Mouse (Mus musculus): ENCODE data around the gene Stat3. TPM values are rescaled to one million over a fixed set of nuclear protein-coding genes. Genes with fewer than 3 reads are reported as not detected.

The Stat3 gene
- polyA plus RNA-seq, 1 experiment from 2014 or later = 25.6 TPM

DNA sequence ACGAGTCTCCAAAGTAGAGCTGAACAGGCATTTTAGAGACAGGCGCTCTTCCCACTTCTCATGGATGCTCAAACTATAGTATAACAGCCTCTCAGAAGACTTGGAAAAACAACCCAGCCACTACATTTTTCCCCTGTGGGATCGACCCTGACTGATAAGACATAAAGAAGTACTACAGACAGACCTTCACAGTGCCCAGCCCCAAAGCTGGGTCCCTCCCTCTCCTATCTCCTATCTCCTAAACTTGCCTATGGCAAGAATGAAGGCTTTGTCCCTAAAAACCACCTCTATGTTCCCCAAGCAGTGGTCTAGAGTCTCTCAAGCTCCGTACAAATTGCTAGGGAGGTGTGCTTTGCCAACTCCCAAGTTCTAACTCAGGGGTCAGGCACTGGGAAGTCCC lies 32.5 kb downstream of the Stat3 start:
- H3K27me3 ChIP-seq (ENCODE audit: control insufficient read depth, insufficient read depth, low read length) = no peaks in the 10 kb centered on the region
- no peak overlapping the region for H3K4me3 ChIP-seq (ENCODE audit: low read depth, low read length)
- H3K4me1 ChIP-seq (replicated peaks; ENCODE audit: control insufficient read depth, insufficient read depth, low read length) = no peaks in the 10 kb centered on the region
- H3K27ac ChIP-seq (ENCODE audit: low read depth, low read length) = no peak overlapping the region
- H3K9me3 ChIP-seq (ENCODE audit: control insufficient read depth, low read length) = no peaks in the 10 kb centered on the region
- DNase-seq (ENCODE audit: low spot score) (no peak), ATAC-seq (ENCODE audit: low FRiP score) (no peak)
- WGBS = 89% methylated on average over 4 of the region's 4 CpGs
- H3K4me2 ChIP-seq (replicated peaks; ENCODE audit: low read depth, low read length) = no peak overlapping the region
- peaks cover 3% of the 10 kb centered on the region; the same call in 1 of the 2 replicates for H3K36me3 ChIP-seq (ENCODE audit: control insufficient read depth, insufficient read depth, low read length)
- no peak overlapping the region for H3K9ac ChIP-seq (ENCODE audit: low read depth, low read length)

DNA sequence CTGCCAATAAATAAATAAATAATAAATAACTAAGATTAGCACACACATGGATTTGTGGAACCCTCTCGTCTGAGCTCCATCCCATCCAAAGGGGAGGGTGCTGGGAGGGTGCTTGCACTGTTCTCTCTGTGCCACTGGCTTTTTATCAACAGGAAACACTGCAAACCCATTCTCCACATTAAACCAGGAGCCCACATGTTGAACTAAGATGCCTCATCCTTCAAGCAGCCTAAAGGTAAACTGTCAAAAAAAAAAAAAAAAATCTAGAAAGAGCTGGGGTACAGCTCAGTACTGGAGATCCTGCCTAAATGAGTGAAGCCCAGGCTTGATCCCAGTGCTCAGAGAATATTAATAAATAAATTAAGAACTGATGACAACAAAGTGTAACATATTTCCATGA lies 33.4 kb downstream of the Stat3 start:
- ATAC-seq (ENCODE audit: low FRiP score) (no peak), DNase-seq (ENCODE audit: low spot score) (no peak)
- Histone ChIP-seq H3K9me3 (ENCODE audit: control insufficient read depth, low read length) (no peaks in the 10 kb centered on the region), H3K4me3 (ENCODE audit: low read depth, low read length) (no peak overlapping the region), H3K36me3 (ENCODE audit: control insufficient read depth, insufficient read depth, low read length) (peaks cover 5% of the 10 kb centered on the region; the same call in 1 of the 2 replicates), H3K4me2 (replicated peaks; ENCODE audit: low read depth, low read length) (no peak overlapping the region), H3K4me1 (replicated peaks; ENCODE audit: control insufficient read depth, insufficient read depth, low read length) (no peaks in the 10 kb centered on the region), H3K9ac (ENCODE audit: low read depth, low read length) (no peak overlapping the region), H3K27me3 (ENCODE audit: control insufficient read depth, insufficient read depth, low read length) (no peaks in the 10 kb centered on the region), H3K27ac (ENCODE audit: low read depth, low read length) (no peak overlapping the region)
- WGBS = 96% methylated on average over 1 of the region's 1 CpGs

DNA sequence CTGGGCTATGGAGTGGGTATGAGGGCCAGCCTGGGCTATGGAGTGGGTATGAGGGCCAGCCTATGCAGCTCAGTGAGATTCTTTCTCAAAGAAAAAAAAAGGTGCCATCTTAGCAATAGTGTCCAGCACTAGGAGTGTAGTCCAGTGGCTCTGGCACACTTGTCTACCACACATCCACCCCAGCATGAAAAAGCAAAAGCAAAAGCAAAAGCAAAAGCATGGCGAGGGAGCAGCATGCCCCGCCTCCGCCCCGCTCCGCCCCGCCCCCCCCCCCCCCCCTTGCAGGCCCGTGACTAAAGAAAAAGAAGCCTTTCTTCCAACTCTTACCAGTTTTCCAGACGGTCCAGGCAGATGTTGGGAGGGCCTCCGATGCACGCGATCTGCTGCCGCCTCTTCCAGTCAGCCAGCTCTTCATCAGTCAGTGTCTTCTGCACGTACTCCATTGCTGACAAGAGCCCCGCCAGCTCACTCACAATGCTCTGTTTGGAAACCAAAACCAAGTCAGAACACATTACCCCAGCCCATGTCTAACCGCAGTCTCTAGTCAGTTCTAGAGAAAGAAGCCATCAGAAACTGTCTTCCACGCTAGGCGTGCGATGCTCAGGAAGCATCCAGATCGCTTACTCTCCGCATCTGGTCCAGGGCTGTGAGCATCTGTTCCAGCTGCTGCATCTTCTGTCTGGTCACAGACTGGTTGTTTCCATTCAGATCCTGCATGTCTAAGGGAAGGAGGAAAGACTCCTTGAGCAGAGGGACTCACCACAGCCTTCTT lies 34.6 kb downstream of the Stat3 start:
- peaks cover 5% of the 10 kb centered on the region; the same call in 1 of the 2 replicates for H3K36me3 ChIP-seq (ENCODE audit: control insufficient read depth, insufficient read depth, low read length)
- H3K4me1 ChIP-seq (replicated peaks; ENCODE audit: control insufficient read depth, insufficient read depth, low read length) = no peaks in the 10 kb centered on the region
- no peak overlapping the region for H3K9ac ChIP-seq (ENCODE audit: low read depth, low read length)
- H3K27ac ChIP-seq (ENCODE audit: low read depth, low read length) = no peak overlapping the region
- H3K4me3 ChIP-seq (ENCODE audit: low read depth, low read length) = no peak overlapping the region
- ATAC-seq (ENCODE audit: low FRiP score) (no peak), DNase-seq (ENCODE audit: low spot score) (no peak)
- WGBS = 78% methylated on average over 15 of the region's 20 CpGs
- no peak overlapping the region for H3K4me2 ChIP-seq (replicated peaks; ENCODE audit: low read depth, low read length)
- no peaks in the 10 kb centered on the region for H3K9me3 ChIP-seq (ENCODE audit: control insufficient read depth, low read length)
- no peaks in the 10 kb centered on the region for H3K27me3 ChIP-seq (ENCODE audit: control insufficient read depth, insufficient read depth, low read length)

DNA sequence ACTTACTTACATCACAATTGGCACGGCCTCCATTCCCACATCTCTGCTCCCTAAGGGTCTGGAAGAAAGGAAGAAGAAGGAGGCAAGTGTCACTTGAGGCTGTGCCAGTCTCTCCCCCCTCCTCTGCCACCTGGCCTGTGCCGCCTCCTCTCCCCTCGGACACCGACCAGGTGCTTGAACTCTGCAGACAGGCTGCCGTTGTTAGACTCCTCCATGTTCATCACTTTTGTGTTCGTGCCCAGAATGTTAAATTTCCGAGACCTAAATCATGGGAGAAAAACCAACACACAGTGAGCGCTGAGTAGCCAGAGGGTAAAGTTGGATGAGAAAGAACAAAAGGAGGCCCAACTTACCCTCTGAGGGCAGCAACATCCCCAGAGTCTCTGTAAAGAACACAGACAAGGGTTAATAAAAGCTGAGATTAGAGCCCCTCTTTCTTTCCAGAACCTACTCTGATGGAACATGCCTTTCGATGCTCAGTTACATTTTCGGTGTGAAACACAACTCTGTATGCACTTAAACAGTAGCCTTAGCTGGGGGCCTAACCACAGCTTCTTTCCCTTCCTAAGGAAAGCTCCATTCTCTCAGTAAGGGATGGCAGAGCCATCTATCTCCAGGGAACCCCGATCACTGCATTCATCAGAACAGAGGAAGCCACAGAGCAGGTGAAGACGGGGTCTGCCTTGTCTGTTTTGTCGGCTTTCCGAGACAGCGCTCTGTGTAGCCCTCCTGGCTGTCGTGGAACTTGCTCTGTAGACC lies 40.7 kb downstream of the Stat3 start:
- Histone ChIP-seq H3K9ac (ENCODE audit: low read depth, low read length) (no peak overlapping the region), H3K9me3 (ENCODE audit: control insufficient read depth, low read length) (no peaks in the 10 kb centered on the region), H3K27ac (ENCODE audit: low read depth, low read length) (no peak overlapping the region), H3K27me3 (ENCODE audit: control insufficient read depth, insufficient read depth, low read length) (no peaks in the 10 kb centered on the region), H3K4me2 (replicated peaks; ENCODE audit: low read depth, low read length) (no peak overlapping the region), H3K36me3 (ENCODE audit: control insufficient read depth, insufficient read depth, low read length) (peaks cover 5% of the 10 kb centered on the region; the same call in 1 of the 2 replicates), H3K4me1 (replicated peaks; ENCODE audit: control insufficient read depth, insufficient read depth, low read length) (no peaks in the 10 kb centered on the region; the same call in 1 of the 2 replicates), H3K4me3 (ENCODE audit: low read depth, low read length) (no peak overlapping the region)
- DNase-seq (ENCODE audit: low spot score) (peak; percentile 19), ATAC-seq (ENCODE audit: low FRiP score) (no peak)
- WGBS = 68% methylated on average over 16 of the region's 16 CpGs

DNA sequence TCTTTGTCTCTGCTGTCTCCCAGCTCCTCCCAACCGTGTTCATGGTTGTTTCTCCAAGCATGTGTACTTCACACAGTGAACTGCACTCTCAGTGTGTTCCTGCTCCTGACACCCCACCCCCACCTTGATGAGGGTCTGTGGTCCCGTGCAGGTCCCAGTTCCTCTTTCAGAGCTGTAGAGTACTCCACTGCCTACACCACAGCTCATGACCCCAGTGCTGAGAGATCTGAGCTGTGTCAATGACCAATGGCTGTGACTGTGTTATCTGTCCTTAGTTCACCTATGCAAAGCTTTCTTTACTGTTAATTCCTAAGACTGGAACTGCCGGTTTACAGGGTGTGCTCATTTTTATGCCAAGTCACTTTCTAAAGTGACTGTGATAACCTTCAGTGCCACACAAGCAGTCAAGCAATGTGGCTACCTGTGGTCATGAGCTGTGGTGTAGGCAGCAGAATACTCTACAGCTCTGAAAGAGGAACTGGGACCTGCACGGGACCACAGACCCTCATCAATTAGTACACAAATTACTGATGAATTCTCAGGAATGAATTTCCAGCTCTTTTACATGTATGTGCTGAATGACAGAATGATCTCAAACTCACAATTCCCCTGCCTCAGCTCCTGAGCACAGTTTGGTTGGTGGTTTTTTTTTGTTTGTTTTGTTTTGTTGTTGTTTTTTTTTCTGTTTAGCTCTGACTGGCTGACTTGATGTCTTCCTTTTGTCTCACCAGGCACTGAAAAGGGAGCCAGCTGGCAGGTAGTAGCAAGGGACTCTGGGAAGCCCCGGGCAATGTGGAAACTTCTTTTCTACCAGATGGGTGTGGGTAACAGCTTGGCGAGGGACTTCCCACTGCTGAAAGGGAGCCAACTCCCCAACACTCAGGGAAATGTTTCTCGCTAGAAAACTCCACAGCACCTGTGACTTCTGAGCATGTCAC lies 41.8 kb downstream of the Stat3 start:
- DNase-seq (ENCODE audit: low spot score) = no peak
- Histone ChIP-seq H3K36me3 (ENCODE audit: control insufficient read depth, insufficient read depth, low read length) (peaks cover 3% of the 10 kb centered on the region; the same call in 1 of the 2 replicates), H3K27ac (ENCODE audit: low read depth, low read length) (no peak overlapping the region), H3K9ac (ENCODE audit: low read depth, low read length) (no peak overlapping the region), H3K4me2 (replicated peaks; ENCODE audit: low read depth, low read length) (no peak overlapping the region), H3K4me3 (ENCODE audit: low read depth, low read length) (no peak overlapping the region), H3K27me3 (ENCODE audit: control insufficient read depth, insufficient read depth, low read length) (no peaks in the 10 kb centered on the region), H3K4me1 (replicated peaks; ENCODE audit: control insufficient read depth, insufficient read depth, low read length) (no peaks in the 10 kb centered on the region; the same call in 1 of the 2 replicates), H3K9me3 (ENCODE audit: control insufficient read depth, low read length) (no peaks in the 10 kb centered on the region)
- 77% methylated on average over 7 of the region's 7 CpGs for WGBS
- ATAC-seq (ENCODE audit: low FRiP score) = no peak

DNA sequence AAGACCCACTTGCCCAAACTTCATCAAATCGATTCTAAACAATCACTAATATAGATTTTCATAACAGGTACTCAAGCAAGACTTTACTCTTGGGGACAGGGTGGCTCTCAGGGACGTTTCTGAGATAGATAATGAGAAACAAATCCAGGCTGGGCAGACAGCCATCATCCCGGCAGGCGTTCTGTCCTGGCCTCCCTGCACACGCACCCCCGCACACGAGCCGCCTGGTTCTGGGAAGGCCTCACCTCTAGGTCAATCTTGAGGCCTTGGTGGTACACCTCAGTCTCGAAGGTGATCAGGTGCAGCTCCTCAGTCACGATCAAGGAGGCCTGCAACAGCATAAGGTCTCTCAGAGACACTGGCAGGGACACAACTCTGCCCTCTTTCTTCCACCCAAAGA lies 43.3 kb downstream of the Stat3 start:
- ATAC-seq (ENCODE audit: low FRiP score) = no peak

DNA sequence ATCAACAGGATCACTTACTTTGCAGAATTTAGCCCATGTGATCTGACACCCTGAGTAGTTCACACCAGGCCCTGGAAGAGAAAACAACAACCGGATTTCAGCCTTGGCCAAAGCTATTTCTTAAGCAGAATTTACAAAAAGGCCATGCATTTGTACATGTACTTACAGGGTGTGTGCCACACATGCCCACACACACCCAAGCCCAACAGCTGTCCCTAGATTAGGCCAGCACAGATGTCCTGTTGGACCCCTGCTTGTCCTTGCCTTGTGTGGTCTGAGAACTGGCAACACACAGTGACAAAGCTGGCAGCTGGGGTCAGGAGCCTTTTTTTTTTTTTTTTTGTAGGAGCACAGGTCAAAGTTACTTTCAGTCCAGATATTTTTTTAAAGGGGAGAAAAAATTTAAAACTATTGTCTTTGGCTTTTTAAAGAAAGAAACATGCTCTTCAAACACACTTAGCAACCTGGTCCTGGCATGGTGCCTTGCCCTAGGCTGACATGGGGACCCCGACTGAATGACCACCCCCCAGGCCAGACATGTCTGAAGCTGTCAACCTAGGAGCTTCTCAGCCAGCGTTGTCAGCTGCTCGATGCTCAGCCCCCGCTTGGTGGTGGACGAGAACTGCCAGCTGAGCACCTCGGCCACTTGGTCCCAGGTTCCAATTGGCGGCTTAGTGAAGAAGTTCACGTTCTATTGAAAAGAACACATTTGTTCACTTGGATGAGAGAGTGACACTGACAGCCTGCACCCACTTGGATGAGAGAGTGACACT lies 45.0 kb downstream of the Stat3 start:
- H3K27me3 ChIP-seq (ENCODE audit: control insufficient read depth, insufficient read depth, low read length) = no peaks in the 10 kb centered on the region
- H3K9me3 ChIP-seq (ENCODE audit: control insufficient read depth, low read length) = no peaks in the 10 kb centered on the region
- H3K4me2 ChIP-seq (replicated peaks; ENCODE audit: low read depth, low read length) = no peak overlapping the region
- H3K4me1 ChIP-seq (replicated peaks; ENCODE audit: control insufficient read depth, insufficient read depth, low read length) = no peaks in the 10 kb centered on the region; the same call in 1 of the 2 replicates
- DNase-seq (ENCODE audit: low spot score) = no peak
- H3K27ac ChIP-seq (ENCODE audit: low read depth, low read length) = no peak overlapping the region
- no peak overlapping the region for H3K9ac ChIP-seq (ENCODE audit: low read depth, low read length)
- ATAC-seq (ENCODE audit: low FRiP score) = no peak
- WGBS = 68% methylated on average over 9 of the region's 9 CpGs
- no peaks in the 10 kb centered on the region for H3K36me3 ChIP-seq (ENCODE audit: control insufficient read depth, insufficient read depth, low read length)
- no peak overlapping the region for H3K4me3 ChIP-seq (ENCODE audit: low read depth, low read length)

More for the DNA sequence above, 43.3 kb downstream of the Stat3 start:
- no peaks in the 10 kb centered on the region for H3K36me3 ChIP-seq (ENCODE audit: control insufficient read depth, insufficient read depth, low read length)
- 87% methylated on average over 10 of the region's 10 CpGs for WGBS
- no peak overlapping the region for H3K9ac ChIP-seq (ENCODE audit: low read depth, low read length)
- no peak overlapping the region for H3K4me2 ChIP-seq (replicated peaks; ENCODE audit: low read depth, low read length)
- no peaks in the 10 kb centered on the region for H3K27me3 ChIP-seq (ENCODE audit: control insufficient read depth, insufficient read depth, low read length)
- DNase-seq (ENCODE audit: low spot score) = no peak
- no peak overlapping the region for H3K27ac ChIP-seq (ENCODE audit: low read depth, low read length)
- no peaks in the 10 kb centered on the region; the same call in 1 of the 2 replicates for H3K4me1 ChIP-seq (replicated peaks; ENCODE audit: control insufficient read depth, insufficient read depth, low read length)
- H3K4me3 ChIP-seq (ENCODE audit: low read depth, low read length) = no peak overlapping the region
- no peaks in the 10 kb centered on the region for H3K9me3 ChIP-seq (ENCODE audit: control insufficient read depth, low read length)

DNA sequence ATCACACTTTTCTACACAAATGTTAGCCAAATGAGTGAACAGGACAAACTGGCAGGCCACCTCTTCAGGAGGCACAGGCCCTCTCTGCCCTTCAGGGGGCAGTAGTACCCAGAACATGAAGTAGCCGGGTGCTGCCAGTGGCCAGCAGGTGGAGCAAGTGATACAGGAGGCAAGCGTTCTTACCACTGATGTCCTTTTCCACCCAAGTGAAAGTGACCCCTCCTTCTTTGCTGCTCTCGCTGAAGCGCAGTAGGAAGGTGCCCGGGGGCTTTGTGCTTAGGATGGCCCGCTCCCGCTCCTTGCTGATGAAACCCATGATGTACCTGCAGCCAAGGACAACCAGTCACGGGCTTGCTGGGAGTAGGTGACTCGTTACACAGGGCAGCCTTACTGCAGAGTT lies 45.9 kb downstream of the Stat3 start:
- Histone ChIP-seq H3K27me3 (ENCODE audit: control insufficient read depth, insufficient read depth, low read length) (no peaks in the 10 kb centered on the region), H3K4me2 (replicated peaks; ENCODE audit: low read depth, low read length) (no peak overlapping the region), H3K36me3 (ENCODE audit: control insufficient read depth, insufficient read depth, low read length) (no peaks in the 10 kb centered on the region), H3K27ac (ENCODE audit: low read depth, low read length) (no peak overlapping the region), H3K9ac (ENCODE audit: low read depth, low read length) (no peak overlapping the region), H3K9me3 (ENCODE audit: control insufficient read depth, low read length) (no peaks in the 10 kb centered on the region), H3K4me3 (ENCODE audit: low read depth, low read length) (no peak overlapping the region), H3K4me1 (replicated peaks; ENCODE audit: control insufficient read depth, insufficient read depth, low read length) (no peaks in the 10 kb centered on the region; the same call in 1 of the 2 replicates)
- 14% methylated on average over 9 of the region's 9 CpGs for WGBS
- ATAC-seq (ENCODE audit: low FRiP score) (no peak), DNase-seq (ENCODE audit: low spot score) (peak; percentile 89)

Measured in hindbrain, embryonic 11.5 days (tissue).